Mouse (Mus musculus) kidney, adult 2 months (tissue): ENCODE measurements around the gene Chst14. TPM values are rescaled to one million over a fixed set of nuclear protein-coding genes. Genes with fewer than 3 reads are reported as not detected.

Experiments
- DNase-seq: peaks from one replicate; pipeline ENCODE4 v3.0.0; 2021
- H3K27ac ChIP-seq: fragments of 200-500 bp; 2 replicates; pipeline ENCODE4 v1.5.1; 2012; ENCODE audit warnings: low read depth, low read length, control low read depth, inconsistent platforms; ENCODE audit not compliant: insufficient read depth
- H3K27me3 ChIP-seq: fragments of 200-500 bp; replicated peaks from 2 replicates; pipeline ENCODE4 v1.6.1; 2012; ENCODE audit warnings: mild to moderate bottlenecking, moderate library complexity, low read length, inconsistent platforms; ENCODE audit not compliant: control insufficient read depth, insufficient read depth
- H3K36me3 ChIP-seq: fragments of 200-500 bp; 2 replicates; pipeline ENCODE4 v1.6.1; 2012; ENCODE audit warnings: mild to moderate bottlenecking, moderate library complexity, low read length, inconsistent platforms; ENCODE audit not compliant: control insufficient read depth, insufficient read depth
- H3K4me1 ChIP-seq: fragments of 200-500 bp; 2 replicates; pipeline ENCODE4 v1.6.1; 2011; ENCODE audit warnings: low read length; ENCODE audit not compliant: control insufficient read depth, insufficient read depth
- H3K4me3 ChIP-seq: fragments of 200-500 bp; 2 replicates; pipeline ENCODE4 v1.5.1; 2011; ENCODE audit warnings: mild to moderate bottlenecking, low read depth, low read length, control low read depth; ENCODE audit not compliant: insufficient read depth
- CTCF ChIP-seq: fragments of 200-500 bp; conservative IDR thresholded peaks from 2 replicates; pipeline ENCODE4 v1.5.1; 2011; ENCODE audit warnings: low read depth, mild to moderate bottlenecking, control low read depth, low read length, moderate library complexity, mixed read lengths; ENCODE audit not compliant: insufficient read depth, insufficient read length
- POLR2A ChIP-seq: fragments of 200-500 bp; IDR thresholded peaks from one replicate; pipeline ENCODE4 v1.6.1; 2011; ENCODE audit warnings: low read depth, low read length, control low read depth
- WGBS: fragments of 180-500 bp; shearing (Covaris S2); methylation state at CpG from one replicate; pipeline ENCODE4 v1.1.7; 2018; 5-methylcytosine and 5-hydroxymethylcytosine counted together
- polyA plus RNA-seq: library from polyadenylated mRNA; depleted of rRNA; stranded (reverse); fragments of >200 nt; gene quantifications from 2 replicates; pipeline ENCODE4 v1.2.3, GENCODE M21; 2012

Chst14 gene
- polyA plus RNA-seq, 1 experiment = 7.4 TPM

DNA sequence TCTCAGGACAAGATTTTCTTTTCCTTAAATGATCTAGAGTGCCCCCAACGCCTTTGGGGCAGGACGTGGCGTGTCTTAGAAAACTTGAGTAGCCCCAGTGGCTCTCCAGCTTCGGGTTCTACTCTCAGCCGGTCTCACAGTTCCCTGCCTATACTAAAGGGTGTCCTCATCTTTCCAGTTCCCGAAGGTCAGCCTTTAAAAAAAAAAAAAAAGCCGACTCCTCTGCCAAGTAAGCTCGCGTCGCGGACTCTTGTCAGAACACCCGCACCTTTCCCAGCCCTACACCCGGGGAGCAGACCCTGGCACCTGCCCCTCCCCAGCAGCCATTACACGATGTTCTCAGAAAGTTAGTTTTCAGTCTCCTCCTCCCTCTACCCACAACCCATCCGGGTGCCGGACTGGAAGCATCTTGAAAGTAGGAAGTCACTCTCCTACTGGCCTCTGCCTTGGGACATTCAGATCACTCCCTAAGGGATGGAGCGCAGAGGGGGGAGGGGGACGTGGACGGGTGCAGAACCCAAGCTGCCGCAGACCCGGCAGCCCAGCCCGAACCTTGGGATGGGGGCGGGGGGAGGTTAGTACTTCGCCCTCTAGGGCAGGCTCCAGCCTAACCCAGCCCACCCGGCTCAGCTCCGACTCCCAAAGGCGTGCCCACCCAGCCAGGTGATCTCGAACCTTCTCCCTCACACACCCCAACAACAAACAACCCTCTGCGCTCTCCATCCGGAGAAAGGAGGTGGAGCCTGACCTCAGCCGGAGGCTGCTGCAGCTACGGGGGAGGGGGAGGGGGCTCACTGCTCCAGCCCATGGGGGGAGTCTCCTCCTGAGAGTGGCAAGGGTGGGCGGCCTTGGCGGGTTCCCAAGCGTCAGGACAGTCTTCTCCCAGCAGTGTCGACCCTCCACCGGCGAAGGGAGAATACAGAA, 30.0 kb upstream of the Chst14 start:
- H3K27ac ChIP-seq = no peak overlapping the region
- no peaks in the 10 kb centered on the region for H3K4me1 ChIP-seq

DNA sequence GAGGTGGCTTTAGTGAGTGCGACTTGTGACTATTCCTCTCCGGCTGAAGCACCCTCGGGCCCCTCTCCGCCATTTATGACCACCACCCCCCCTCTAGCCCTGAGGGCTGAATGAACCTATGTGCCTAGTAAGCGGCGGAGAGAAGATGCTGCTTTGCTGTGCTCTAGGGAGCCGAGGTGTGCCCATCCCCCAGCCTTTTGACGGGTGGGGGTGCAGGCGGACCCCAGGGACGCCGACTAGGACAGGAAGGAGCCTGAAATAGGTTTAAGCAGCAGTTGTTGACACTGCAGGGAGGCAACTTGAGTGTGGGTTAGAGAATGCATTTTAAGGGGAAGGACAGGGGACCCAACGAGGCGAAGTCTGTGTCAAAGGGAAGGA, 29.4 kb upstream of the Chst14 start:
- 4% methylated on average over 13 of the region's 13 CpGs for WGBS
- DNase-seq = no peak
- Histone ChIP-seq H3K36me3 (no peaks in the 10 kb centered on the region), H3K27ac (no peak overlapping the region), H3K27me3 (no peaks in the 10 kb centered on the region), H3K4me3 (peak overlapping the region; percentile 27), H3K4me1 (no peaks in the 10 kb centered on the region)
- no peak for TF ChIP-seq CTCF
- no peak for TF ChIP-seq POLR2A

More for the DNA sequence above, 30.0 kb upstream of the Chst14 start:
- H3K36me3 ChIP-seq = no peaks in the 10 kb centered on the region
- no peaks in the 10 kb centered on the region for H3K27me3 ChIP-seq
- 4% methylated on average over 38 of the region's 38 CpGs for WGBS
- peak; percentile 53 for DNase-seq
- peak overlapping the region; percentile 27 for H3K4me3 ChIP-seq
- TF ChIP-seq POLR2A (no peak), CTCF (no peak)

DNA sequence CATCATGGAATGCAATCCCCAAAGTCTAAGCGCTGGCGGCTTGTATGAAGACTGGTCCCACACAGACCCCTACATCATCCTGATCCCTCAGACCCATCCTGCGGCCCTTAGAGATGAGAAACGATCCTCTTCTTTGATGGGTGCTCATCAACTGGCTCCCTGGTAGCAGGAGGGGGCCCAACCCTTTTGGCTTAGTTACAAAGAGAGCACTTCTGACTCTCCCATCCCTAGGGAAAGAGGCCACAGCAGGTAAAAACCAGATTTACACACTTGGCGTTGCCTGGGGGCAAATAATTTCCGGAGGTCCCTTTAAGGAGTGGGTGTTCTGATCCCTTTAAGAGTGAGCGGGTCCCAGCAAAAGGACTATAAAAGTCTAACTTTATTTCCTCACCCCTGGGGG, 28.9 kb upstream of the Chst14 start:
- H3K27ac ChIP-seq = no peak overlapping the region
- no peak for TF ChIP-seq CTCF
- TF ChIP-seq POLR2A = no peak
- WGBS = 17% methylated on average over 7 of the region's 7 CpGs
- no peaks in the 10 kb centered on the region for H3K36me3 ChIP-seq
- no peaks in the 10 kb centered on the region for H3K4me1 ChIP-seq
- H3K4me3 ChIP-seq = no peak overlapping the region
- no peak for DNase-seq
- H3K27me3 ChIP-seq = no peaks in the 10 kb centered on the region

DNA sequence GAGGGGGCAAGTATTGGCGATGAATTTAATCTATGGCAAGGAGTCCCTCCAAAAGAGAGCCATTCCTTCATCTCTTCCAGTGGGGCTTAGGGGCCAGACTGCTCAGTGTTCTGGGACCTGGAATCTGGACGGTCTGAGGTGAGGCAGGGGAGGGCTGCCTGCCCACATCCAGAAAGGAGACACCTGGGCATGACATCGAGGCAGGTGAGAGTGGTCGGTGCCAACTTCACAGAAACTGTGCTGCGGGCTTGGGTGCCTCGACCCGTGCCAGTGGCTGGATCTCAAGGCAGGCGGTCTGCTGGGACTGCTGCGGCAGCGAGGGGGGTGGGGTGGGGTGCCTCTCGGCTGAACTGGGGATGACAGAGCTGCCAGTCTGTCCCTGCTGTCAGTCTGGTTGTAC, 28.5 kb upstream of the Chst14 start:
- WGBS = 15% methylated on average over 11 of the region's 11 CpGs
- H3K27me3 ChIP-seq = no peaks in the 10 kb centered on the region
- no peaks in the 10 kb centered on the region for H3K36me3 ChIP-seq
- TF ChIP-seq CTCF = no peak
- TF ChIP-seq POLR2A = no peak
- no peaks in the 10 kb centered on the region for H3K4me1 ChIP-seq
- no peak overlapping the region for H3K27ac ChIP-seq
- no peak for DNase-seq
- no peak overlapping the region for H3K4me3 ChIP-seq

DNA sequence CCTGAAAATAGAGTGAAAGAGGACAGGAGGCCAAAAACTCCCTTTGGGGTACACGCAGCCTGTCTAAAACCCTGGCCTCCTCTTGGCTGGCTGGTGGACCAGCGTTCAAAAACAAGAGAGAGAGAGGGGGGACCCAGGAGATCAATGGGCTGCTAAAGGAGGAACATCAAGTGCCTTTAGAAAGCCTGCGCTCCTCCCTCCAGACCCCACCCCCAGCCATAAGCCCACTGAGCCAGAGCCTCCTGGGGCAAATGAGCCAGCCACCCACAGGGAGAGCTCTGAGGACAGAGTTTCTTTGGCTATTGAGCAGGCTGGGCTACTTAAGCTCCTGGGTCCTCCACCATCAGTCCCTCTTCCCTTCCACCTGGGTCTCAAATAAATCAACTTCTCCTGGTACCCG, 27.5 kb upstream of the Chst14 start:
- DNase-seq = no peak
- Histone ChIP-seq H3K36me3 (no peaks in the 10 kb centered on the region), H3K4me1 (peaks cover 8% of the 10 kb centered on the region; the same call in 1 of the 2 replicates), H3K27ac (no peak overlapping the region), H3K4me3 (no peak overlapping the region), H3K27me3 (no peaks in the 10 kb centered on the region)
- TF ChIP-seq POLR2A (no peak), CTCF (no peak)
- WGBS = 38% methylated on average over 4 of the region's 4 CpGs

DNA sequence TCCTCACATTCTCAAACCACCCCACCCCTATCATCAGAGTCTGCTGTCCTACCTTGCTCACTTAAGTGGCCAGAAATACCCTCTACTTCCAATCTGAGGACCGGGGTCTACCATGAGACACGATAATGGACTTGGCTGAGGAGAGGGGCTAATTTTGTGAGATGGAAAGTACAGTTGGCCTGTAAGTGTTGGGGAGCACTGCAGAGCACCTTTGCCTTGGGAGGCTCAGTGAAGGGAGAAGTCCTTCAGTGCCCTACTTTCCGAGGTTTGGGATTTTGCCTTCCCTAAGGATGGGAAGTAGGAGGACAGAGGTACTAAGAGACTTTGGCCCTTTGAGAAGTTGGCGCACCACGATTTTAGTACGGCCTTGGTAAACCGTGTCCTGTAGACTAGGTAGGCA, 27.0 kb upstream of the Chst14 start:
- H3K27me3 ChIP-seq = no peaks in the 10 kb centered on the region
- WGBS = 27% methylated on average over 7 of the region's 7 CpGs
- TF ChIP-seq CTCF = no peak
- TF ChIP-seq POLR2A = no peak

DNA sequence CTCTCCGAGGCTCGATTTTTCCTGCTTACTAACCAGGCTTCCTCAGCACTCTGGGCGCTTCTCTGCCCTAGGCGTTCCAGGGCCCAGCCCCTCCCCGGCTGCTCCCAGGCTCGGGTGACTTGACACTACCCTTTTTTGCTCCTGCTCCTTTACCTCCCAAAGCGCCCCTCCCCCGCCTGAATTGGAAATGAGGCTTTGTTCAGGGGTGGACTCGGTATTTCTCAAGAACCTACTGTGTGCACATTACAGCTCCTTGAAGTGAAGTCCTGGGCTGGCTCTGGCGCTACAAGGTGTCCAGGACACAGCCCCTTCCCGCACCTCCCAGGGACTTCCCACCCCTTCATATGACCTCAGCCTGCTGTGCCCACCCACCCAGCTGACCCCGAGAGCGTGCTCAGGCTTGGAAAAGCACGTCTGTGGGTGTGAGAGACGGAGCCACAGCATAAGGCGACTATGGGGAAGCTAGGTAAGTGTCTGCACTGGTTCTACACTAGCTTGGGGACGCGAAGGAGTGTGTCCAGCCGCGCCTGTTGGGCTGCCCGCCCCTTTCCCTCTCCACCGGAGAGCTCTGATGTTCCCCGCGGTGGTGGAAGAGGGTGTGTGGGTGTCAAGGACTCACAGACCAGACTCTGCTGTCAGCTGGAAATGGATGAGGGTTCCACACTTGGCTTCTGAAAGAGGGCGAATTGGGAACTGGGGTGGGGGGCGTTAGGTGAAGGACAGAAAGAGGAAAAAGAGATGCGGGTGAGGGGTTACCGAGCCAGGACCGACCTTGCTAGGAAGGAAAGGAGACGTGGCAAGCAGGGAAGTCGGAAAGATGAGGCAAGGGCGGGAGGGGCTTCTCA, 26.1 kb upstream of the Chst14 start, which contains the start of gene Bahd1:
Gene Bahd1 (plus strand): TSS at position 397 of the 845 bp plus-strand sequence.
- peak; percentile 39 for DNase-seq
- H3K27me3 ChIP-seq = no peaks in the 10 kb centered on the region
- H3K4me1 ChIP-seq = peaks cover 8% of the 10 kb centered on the region; the same call in 1 of the 2 replicates
- WGBS = 7% methylated on average over 32 of the region's 32 CpGs
- H3K27ac ChIP-seq = no peak within 1 kb of the TSS
- peak within 1 kb of the TSS; percentile 40 for H3K4me3 ChIP-seq
- H3K36me3 ChIP-seq = no peaks in the 10 kb centered on the region
- TF ChIP-seq POLR2A (no peak), CTCF (no peak)

More for the DNA sequence above, 27.0 kb upstream of the Chst14 start:
- no peak for DNase-seq
- H3K36me3 ChIP-seq = no peaks in the 10 kb centered on the region
- H3K4me3 ChIP-seq = no peak overlapping the region
- H3K4me1 ChIP-seq = peaks cover 8% of the 10 kb centered on the region; the same call in 1 of the 2 replicates
- no peak overlapping the region for H3K27ac ChIP-seq
